Mouse (Mus musculus): Measurements from ENCODE around the gene Olfr26. TPM values are rescaled to one million over a fixed set of nuclear protein-coding genes. Genes with fewer than 3 reads are reported as not detected.
"Not testable (repeated sequence)": the region's sequence is repeated elsewhere in the genome, so short reads cannot be mapped to it uniquely, and the experiment has no call there.

The Olfr26 gene
- polyA plus RNA-seq (2014; fragmentation: Nextera tagmentation; extraction: Ambion mirVana), result not detected in 2 replicates

GRCm38 (mm10) chr9:38854760-38855159, at the start of gene Olfr26:
TSS of gene Olfr26 (plus strand) at chr9:38855060.
- Histone ChIP-seq H3K36me3 (ENCODE audit: control insufficient read depth, insufficient read depth, low read length) (no peaks in the 10 kb centered on the region), H3K27ac (ENCODE audit: low read depth, low read length) (no peak within 1 kb of the TSS), H3K27me3 (ENCODE audit: control insufficient read depth, insufficient read depth, low read length) (no peaks in the 10 kb centered on the region), H3K9me3 (ENCODE audit: control insufficient read depth, low read length) (no peaks in the 10 kb centered on the region), H3K4me2 (replicated peaks; ENCODE audit: low read depth, low read length) (no peak within 1 kb of the TSS), H3K9ac (ENCODE audit: low read depth, low read length) (no peak within 1 kb of the TSS), H3K4me1 (ENCODE audit: control insufficient read depth, insufficient read depth, low read length) (no peaks in the 10 kb centered on the region), H3K4me3 (ENCODE audit: low read length) (no peak within 1 kb of the TSS)
- no peak for ATAC-seq (ENCODE audit: low FRiP score, low TSS enrichment)

- no peak overlapping the region for H3K4me2 ChIP-seq (replicated peaks; ENCODE audit: low read depth, low read length)
- H3K36me3 ChIP-seq (ENCODE audit: control insufficient read depth, insufficient read depth, low read length), result no peaks in the 10 kb centered on the region
- no peak overlapping the region for H3K4me3 ChIP-seq (ENCODE audit: low read length)
- H3K9me3 ChIP-seq (ENCODE audit: control insufficient read depth, low read length), result no peaks in the 10 kb centered on the region
- H3K9ac ChIP-seq (ENCODE audit: low read depth, low read length), result no peak overlapping the region
- no peaks in the 10 kb centered on the region for H3K27me3 ChIP-seq (ENCODE audit: control insufficient read depth, insufficient read depth, low read length)
- no peak overlapping the region for H3K27ac ChIP-seq (ENCODE audit: low read depth, low read length)
- ATAC-seq (ENCODE audit: low FRiP score, low TSS enrichment), result no peak
- no peaks in the 10 kb centered on the region for H3K4me1 ChIP-seq (ENCODE audit: control insufficient read depth, insufficient read depth, low read length)
These were observed 49.2 kb upstream of the Olfr26 start for GRCm38 (mm10) chr9:38805696-38806095.

GRCm38 (mm10) chr9:38814314-38814713, 40.5 kb upstream of the Olfr26 start, which contains the start of gene Olfr922:
TSS of gene Olfr922 (plus strand) at chr9:38814614.
- H3K27me3 ChIP-seq (ENCODE audit: control insufficient read depth, insufficient read depth, low read length), result no peaks in the 10 kb centered on the region
- H3K4me1 ChIP-seq (ENCODE audit: control insufficient read depth, insufficient read depth, low read length), result no peaks in the 10 kb centered on the region
- 69% methylated on average over 2 of the region's 2 CpGs for WGBS
- H3K4me3 ChIP-seq (ENCODE audit: low read length), result no peak within 1 kb of the TSS
- no peak within 1 kb of the TSS for H3K4me2 ChIP-seq (replicated peaks; ENCODE audit: low read depth, low read length)
- H3K36me3 ChIP-seq (ENCODE audit: control insufficient read depth, insufficient read depth, low read length), result no peaks in the 10 kb centered on the region
- H3K27ac ChIP-seq (ENCODE audit: low read depth, low read length), result no peak within 1 kb of the TSS
- no peak within 1 kb of the TSS for H3K9ac ChIP-seq (ENCODE audit: low read depth, low read length)
- ATAC-seq (ENCODE audit: low FRiP score, low TSS enrichment), result no peak
- no peaks in the 10 kb centered on the region for H3K9me3 ChIP-seq (ENCODE audit: control insufficient read depth, low read length)

- no peak overlapping the region for H3K4me2 ChIP-seq (replicated peaks; ENCODE audit: low read depth, low read length)
- no peaks in the 10 kb centered on the region for H3K4me1 ChIP-seq (ENCODE audit: control insufficient read depth, insufficient read depth, low read length)
- no peaks in the 10 kb centered on the region for H3K36me3 ChIP-seq (ENCODE audit: control insufficient read depth, insufficient read depth, low read length)
- H3K4me3 ChIP-seq (ENCODE audit: low read length), result no peak overlapping the region
- no peak for ATAC-seq (ENCODE audit: low FRiP score, low TSS enrichment)
- H3K9me3 ChIP-seq (ENCODE audit: control insufficient read depth, low read length), result no peaks in the 10 kb centered on the region
- no peak overlapping the region for H3K9ac ChIP-seq (ENCODE audit: low read depth, low read length)
- no peak overlapping the region for H3K27ac ChIP-seq (ENCODE audit: low read depth, low read length)
- H3K27me3 ChIP-seq (ENCODE audit: control insufficient read depth, insufficient read depth, low read length), result no peaks in the 10 kb centered on the region
- WGBS, result 89% methylated on average over 1 of the region's 1 CpGs
These were observed 39.3 kb upstream of the Olfr26 start for GRCm38 (mm10) chr9:38815458-38815986.

GRCm38 (mm10) chr9:38826245-38826644, 28.6 kb upstream of the Olfr26 start, which contains the start of gene Olfr923:
TSS of gene Olfr923 (plus strand) at chr9:38826545.
- H3K4me3 ChIP-seq (ENCODE audit: low read length), result no peak within 1 kb of the TSS
- no peak within 1 kb of the TSS for H3K27ac ChIP-seq (ENCODE audit: low read depth, low read length)
- 95% methylated on average over 1 of the region's 1 CpGs for WGBS
- H3K4me1 ChIP-seq (ENCODE audit: control insufficient read depth, insufficient read depth, low read length), result no peaks in the 10 kb centered on the region
- no peaks in the 10 kb centered on the region for H3K9me3 ChIP-seq (ENCODE audit: control insufficient read depth, low read length)
- no peaks in the 10 kb centered on the region for H3K36me3 ChIP-seq (ENCODE audit: control insufficient read depth, insufficient read depth, low read length)
- H3K9ac ChIP-seq (ENCODE audit: low read depth, low read length), result no peak within 1 kb of the TSS
- H3K4me2 ChIP-seq (replicated peaks; ENCODE audit: low read depth, low read length), result no peak within 1 kb of the TSS
- no peaks in the 10 kb centered on the region for H3K27me3 ChIP-seq (ENCODE audit: control insufficient read depth, insufficient read depth, low read length)
- no peak for ATAC-seq (ENCODE audit: low FRiP score, low TSS enrichment)

GRCm38 (mm10) chr9:38833027-38833426, 21.8 kb upstream of the Olfr26 start:
- WGBS, result 80% methylated on average over 2 of the region's 2 CpGs
- no peaks in the 10 kb centered on the region for H3K27me3 ChIP-seq (ENCODE audit: control insufficient read depth, insufficient read depth, low read length)
- no peak overlapping the region for H3K4me2 ChIP-seq (replicated peaks; ENCODE audit: low read depth, low read length)
- H3K4me3 ChIP-seq (ENCODE audit: low read length), result no peak overlapping the region
- no peaks in the 10 kb centered on the region for H3K36me3 ChIP-seq (ENCODE audit: control insufficient read depth, insufficient read depth, low read length)
- H3K27ac ChIP-seq (ENCODE audit: low read depth, low read length), result no peak overlapping the region
- ATAC-seq (ENCODE audit: low FRiP score, low TSS enrichment), result no peak
- H3K9me3 ChIP-seq (ENCODE audit: control insufficient read depth, low read length), result no peaks in the 10 kb centered on the region
- no peaks in the 10 kb centered on the region for H3K4me1 ChIP-seq (ENCODE audit: control insufficient read depth, insufficient read depth, low read length)
- H3K9ac ChIP-seq (ENCODE audit: low read depth, low read length), result no peak overlapping the region

- ATAC-seq (ENCODE audit: low FRiP score, low TSS enrichment), result no peak
- Histone ChIP-seq H3K27ac (ENCODE audit: low read depth, low read length) (no peak within 1 kb of the TSS), H3K9me3 (ENCODE audit: control insufficient read depth, low read length) (no peaks in the 10 kb centered on the region), H3K4me1 (ENCODE audit: control insufficient read depth, insufficient read depth, low read length) (no peaks in the 10 kb centered on the region), H3K4me2 (replicated peaks; ENCODE audit: low read depth, low read length) (no peak within 1 kb of the TSS), H3K36me3 (ENCODE audit: control insufficient read depth, insufficient read depth, low read length) (no peaks in the 10 kb centered on the region), H3K4me3 (ENCODE audit: low read length) (no peak within 1 kb of the TSS), H3K27me3 (ENCODE audit: control insufficient read depth, insufficient read depth, low read length) (no peaks in the 10 kb centered on the region), H3K9ac (ENCODE audit: low read depth, low read length) (no peak within 1 kb of the TSS)
- 86% methylated on average over 1 of the region's 1 CpGs for WGBS
These were observed 10.7 kb upstream of the Olfr26 start, which contains the start of gene Olfr924 for GRCm38 (mm10) chr9:38844149-38844548. TSS of gene Olfr924 (plus strand) at chr9:38844449.

GRCm38 (mm10) chr9:38874880-38875279, 20.0 kb downstream of the Olfr26 start:
- not testable (repeated sequence) for H3K4me3 ChIP-seq (ENCODE audit: low read length); ATAC-seq (ENCODE audit: low FRiP score, low TSS enrichment)
- WGBS, result 41% methylated on average over 2 of the region's 2 CpGs

GRCm38 (mm10) chr9:38876826-38877225, 22.0 kb downstream of the Olfr26 start, which contains the start of gene Olfr926:
TSS of gene Olfr926 (plus strand) at chr9:38877126.
- peaks cover 3% of the 10 kb centered on the region; the same call in 1 of the 2 replicates for H3K9me3 ChIP-seq (ENCODE audit: control insufficient read depth, low read length)
- ATAC-seq (ENCODE audit: low FRiP score, low TSS enrichment), result no peak
- no peaks in the 10 kb centered on the region for H3K4me1 ChIP-seq (ENCODE audit: control insufficient read depth, insufficient read depth, low read length)
- no peak within 1 kb of the TSS for H3K9ac ChIP-seq (ENCODE audit: low read depth, low read length)
- no peak within 1 kb of the TSS for H3K27ac ChIP-seq (ENCODE audit: low read depth, low read length)
- H3K27me3 ChIP-seq (ENCODE audit: control insufficient read depth, insufficient read depth, low read length), result no peaks in the 10 kb centered on the region
- WGBS, result 84% methylated on average over 2 of the region's 2 CpGs
- H3K36me3 ChIP-seq (ENCODE audit: control insufficient read depth, insufficient read depth, low read length), result no peaks in the 10 kb centered on the region
- no peak within 1 kb of the TSS for H3K4me2 ChIP-seq (replicated peaks; ENCODE audit: low read depth, low read length)
- H3K4me3 ChIP-seq (ENCODE audit: low read length), result no peak within 1 kb of the TSS

More at GRCm38 (mm10) chr9:38874880-38875279, 20.0 kb downstream of the Olfr26 start:
- not testable (repeated sequence) for H3K27ac ChIP-seq (ENCODE audit: low read depth, low read length); H3K9me3 ChIP-seq (ENCODE audit: control insufficient read depth, low read length); H3K4me2 ChIP-seq (replicated peaks; ENCODE audit: low read depth, low read length); H3K9ac ChIP-seq (ENCODE audit: low read depth, low read length); H3K4me1 ChIP-seq (ENCODE audit: control insufficient read depth, insufficient read depth, low read length); H3K27me3 ChIP-seq (ENCODE audit: control insufficient read depth, insufficient read depth, low read length); H3K36me3 ChIP-seq (ENCODE audit: control insufficient read depth, insufficient read depth, low read length)
